Mouse (Mus musculus) gastrocnemius, postnatal 10 days (tissue): Measurements from ENCODE around the gene Morc2a. TPM values are rescaled to one million over a fixed set of nuclear protein-coding genes. Genes with fewer than 3 reads are reported as not detected.

ENCODE experiments used
- DNase-seq: peaks from one replicate; pipeline ENCODE4 v3.0.0; 2021; ENCODE audit warnings: mixed read lengths
- total RNA-seq, 2 experiments: library from RNA; stranded (reverse); gene quantifications; 2 replicates each; pipeline ENCODE4 v1.2.3; 2021

Gene Morc2a
- total RNA-seq, 2 experiments from 2014 or later = 21.8 to 23.1 TPM

DNA sequence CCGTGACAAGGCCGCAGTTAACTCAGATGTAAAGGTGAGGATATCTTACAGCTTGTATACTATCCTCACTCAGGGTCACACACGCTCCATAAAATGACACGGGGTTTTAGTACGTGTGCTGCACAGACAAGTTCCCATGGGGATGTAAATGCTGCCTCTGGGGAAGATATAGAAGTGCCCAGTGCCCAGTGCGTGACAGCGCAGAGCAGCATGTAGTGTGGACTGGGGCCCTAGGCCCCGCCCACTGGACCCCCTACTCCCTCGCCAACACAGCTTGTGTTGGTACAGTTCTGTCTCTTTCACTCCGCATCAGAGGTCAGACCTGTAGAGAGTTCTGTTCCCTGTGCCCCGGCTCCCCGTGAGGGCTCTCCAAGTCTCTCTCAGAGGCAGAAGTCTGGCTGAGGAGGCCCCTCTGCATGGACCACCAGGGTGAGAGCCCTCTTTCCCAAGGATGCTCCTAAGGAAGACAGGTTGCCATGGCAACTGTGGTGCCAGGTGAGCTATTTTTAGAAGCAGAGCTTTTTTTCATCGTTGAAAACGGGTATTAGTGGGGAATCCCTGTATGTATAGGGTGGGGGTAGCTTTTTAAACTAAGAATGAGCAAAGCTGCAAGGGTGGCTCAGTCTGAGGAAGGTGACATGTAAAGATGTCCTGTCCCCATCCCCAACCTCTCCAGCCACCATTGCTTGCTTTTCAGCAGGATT lies 85.1 kb downstream of the Morc2a start:
- DNase-seq = no peak

DNA sequence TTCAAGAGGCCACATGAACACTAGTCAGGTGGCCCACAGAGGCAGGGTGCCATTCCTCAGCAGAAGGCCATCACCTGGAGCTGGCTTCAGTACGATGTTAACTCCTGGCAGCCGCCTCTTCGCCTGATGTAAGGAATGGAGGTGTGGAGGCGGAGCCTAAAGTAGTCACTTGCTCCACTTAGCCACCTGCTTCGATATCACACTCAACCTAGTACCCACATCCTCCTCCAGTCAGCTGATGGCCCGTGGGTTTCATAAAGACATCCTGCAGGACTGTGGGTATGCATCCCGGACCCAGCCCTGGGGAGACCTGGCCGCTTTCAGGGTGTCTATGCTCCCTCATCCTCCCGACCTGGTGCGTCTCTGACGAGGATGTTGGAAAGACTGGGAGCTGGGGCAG lies 86.7 kb downstream of the Morc2a start:
- DNase-seq = no peak

DNA sequence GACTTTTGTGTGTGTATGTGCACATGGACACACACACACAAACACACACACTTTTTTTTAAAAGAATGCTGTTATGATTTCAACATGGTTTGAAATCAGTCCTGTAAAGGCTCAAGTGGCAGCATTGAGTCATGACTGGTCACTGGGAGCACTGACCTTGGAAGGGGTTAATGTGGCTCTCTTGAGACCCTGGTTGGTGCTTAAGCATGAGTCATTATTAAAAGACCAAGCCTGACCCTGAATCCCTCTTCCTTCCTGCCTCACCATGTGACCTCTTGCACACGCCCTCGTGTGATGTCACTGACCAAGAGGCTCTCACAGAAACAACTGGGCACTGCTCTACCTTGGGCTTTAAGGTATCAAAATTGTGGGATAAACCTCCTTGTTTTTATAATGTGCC lies 89.8 kb downstream of the Morc2a start:
- DNase-seq = no peak

Other genes starting within 250 kb of the Morc2a start
- gene Limk2, start 240.0 kb upstream of the Morc2a start, total RNA-seq = 10 to 100 TPM; 18.0 to 20.6 TPM
- gene Rnf185, start 196.8 kb upstream of the Morc2a start, total RNA-seq = 10 to 100 TPM; 19.6 to 21.3 TPM
- under 1 TPM in 1 of 2 experiments, not detected in 1; 0.09 TPM for gene Pla2g3, start 160.9 kb upstream of the Morc2a start, total RNA-seq
- gene Inpp5j, start 144.4 kb upstream of the Morc2a start, total RNA-seq = 1 to 10 TPM; 1.8 to 2.2 TPM
- 10 to 100 TPM; 44.4 to 56.3 TPM for gene Selenom, start 134.5 kb upstream of the Morc2a start, total RNA-seq
- gene Smtn, start 108.6 kb upstream of the Morc2a start, total RNA-seq = 100 to 1,000 TPM; 182 to 198 TPM
- under 1 TPM; 0.49 to 0.88 TPM for gene Osbp2, start 214.7 kb downstream of the Morc2a start, total RNA-seq
- gene 4921536K21Rik, start 245.9 kb downstream of the Morc2a start, total RNA-seq = under 1 TPM in 1 of 2 experiments, not detected in 1; 0.23 TPM
- gene Dusp18, start 246.0 kb downstream of the Morc2a start, total RNA-seq = 1 to 10 TPM; 2.1 to 2.8 TPM